Mouse (Mus musculus): Measurements from ENCODE around the gene Psma7. TPM values are rescaled to one million over a fixed set of nuclear protein-coding genes. Genes with fewer than 3 reads are reported as not detected.

Psma7 gene
- polyA plus RNA-seq, 3 experiments from 2014 or later, result 448 to 507 (median 458) TPM

DNA sequence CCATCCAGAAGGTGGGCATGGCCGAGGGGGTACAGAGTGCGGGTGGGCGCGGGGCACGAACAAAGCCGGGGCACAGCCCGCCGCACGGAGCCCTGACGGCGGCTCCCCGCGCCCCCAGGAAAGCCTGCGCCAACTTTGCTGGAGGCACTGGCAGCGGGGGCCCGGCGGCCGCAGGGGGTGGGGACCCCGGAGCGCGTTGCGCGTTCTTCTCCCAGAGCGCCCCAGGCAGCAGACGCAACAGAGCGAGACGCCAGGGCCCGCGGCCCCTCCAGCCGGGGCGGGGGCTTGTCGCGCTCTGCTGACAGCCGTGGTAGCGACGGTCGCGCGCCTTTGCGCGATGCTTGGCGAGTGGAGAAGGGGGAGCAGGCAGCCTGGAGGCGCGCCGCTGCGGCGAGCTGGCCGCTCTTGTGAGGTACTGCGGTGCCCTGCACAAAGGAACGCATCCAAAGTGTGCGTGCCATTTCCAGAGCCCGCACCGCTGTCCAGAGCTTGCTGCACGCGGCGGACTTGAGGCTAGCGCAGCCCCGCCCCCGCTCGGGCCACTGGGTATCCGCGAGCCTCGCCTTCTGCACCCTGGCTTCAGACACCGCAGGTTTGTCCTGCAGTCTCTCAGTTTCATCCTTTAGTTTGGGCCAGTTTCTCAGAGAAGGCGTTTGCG, 754 bp upstream of the Psma7 start:
- peak; percentile 14 for ATAC-seq

DNA sequence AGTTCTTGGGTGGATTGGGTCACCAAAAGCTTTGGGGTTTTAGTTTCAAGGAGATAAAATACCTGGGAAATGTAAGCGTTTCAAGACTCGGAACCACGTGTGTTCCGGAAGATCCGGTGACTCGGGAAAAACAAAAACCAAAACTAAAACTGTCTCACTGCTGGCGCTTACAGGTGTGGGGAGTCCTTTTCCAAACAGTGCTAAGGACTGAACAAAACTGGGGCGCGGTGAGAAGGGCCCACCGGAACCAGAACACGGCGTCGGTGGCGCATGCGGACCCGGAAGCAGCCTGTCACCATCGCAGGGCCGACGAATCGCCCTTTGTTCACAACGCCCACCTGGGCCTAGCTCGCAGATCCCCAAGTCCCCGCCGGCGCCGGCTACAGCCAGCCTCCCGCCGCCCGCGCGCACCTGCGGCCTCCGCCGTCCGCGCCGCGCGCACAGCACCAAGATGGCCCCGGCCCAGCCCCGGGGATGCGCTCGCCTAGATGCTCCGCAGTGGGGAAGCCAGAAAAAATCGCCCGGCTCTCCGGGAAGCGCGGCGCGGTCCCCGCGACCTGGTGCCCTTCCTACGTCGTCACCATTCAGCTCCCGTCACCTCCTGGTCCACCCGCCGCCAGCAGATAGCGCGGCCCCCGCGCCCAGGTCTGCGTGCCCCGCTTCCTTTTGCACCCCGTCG, 517 bp downstream of the Psma7 start:
- ATAC-seq, result peak; percentile 35

DNA sequence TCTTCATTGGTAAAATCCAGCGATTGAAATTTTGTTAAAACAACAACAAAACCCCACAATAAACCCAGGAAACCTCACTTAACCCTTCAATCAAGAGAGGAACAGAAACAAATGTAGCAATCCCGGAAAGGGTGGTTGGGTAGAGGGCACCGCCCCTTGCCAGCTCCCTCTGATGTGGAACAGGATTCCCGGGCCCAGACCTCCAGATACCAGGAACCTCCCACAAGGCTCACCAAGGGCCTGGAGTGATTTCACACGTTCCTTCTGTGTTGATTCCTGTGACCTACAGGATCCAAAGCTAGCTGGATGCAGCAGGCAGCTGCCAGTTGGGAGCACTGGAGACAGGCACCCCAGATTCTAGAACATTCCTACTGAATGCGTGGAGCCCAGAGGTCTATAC, 1.8 kb downstream of the Psma7 start:
- no peak for ATAC-seq

DNA sequence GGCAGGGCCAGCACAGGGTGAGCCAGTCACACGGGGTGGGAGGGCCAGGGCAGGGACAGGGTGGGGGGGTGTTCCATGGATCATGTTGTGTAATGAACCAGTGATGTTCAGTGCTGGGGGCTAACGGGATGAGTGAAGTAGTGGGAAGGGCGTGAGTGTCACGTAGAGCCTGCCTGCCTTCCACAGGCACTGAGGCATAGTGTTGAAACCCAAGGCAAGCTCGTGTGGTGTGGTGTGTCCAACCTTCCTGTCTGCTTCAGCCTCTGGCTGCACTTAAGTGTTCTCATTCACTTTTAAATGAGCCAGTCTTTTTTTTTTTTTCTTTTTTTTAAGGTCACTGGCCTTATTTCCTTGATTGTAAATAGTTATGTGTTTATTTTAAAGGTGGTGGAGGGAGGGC, 7.5 kb downstream of the Psma7 start:
- no peak for ATAC-seq

DNA sequence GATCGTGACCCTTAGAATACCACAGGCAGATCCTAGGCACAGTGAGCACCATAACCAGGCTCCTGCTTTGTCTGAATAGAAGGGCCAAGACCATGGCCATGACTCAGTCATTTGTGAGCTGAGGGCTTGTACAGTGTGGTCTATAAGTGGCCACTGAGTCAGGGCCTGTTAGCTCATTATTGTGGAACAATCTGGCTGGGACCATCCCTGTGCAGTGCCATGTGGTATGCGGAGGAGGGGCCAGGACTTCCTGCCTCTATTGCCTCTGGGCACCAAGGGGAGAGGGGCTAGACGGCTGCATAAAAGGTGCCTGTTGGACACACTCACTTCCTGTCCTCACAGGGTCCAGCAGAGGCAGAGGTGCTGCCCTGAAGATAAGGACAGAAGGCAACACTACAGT, 8.3 kb downstream of the Psma7 start:
- no peak for ATAC-seq

DNA sequence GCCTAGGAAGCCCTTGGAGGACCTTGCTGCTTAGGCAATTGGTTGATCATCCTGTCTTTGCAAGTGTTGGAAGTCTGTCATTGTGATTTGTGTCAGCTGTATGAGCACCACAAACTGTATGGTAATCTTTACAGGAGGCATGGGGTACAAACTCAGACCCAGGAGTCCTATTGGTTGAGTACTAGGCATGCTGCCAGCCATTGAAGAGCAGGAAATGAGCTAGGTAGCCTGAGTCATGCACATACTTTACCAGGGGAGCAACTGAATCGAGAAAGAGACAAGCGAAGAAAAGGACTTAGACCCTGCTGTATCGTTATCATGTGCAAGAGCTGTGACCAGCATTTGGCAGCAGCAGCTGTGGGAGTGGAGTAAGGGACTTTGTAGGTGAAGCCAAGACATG, 9.3 kb downstream of the Psma7 start:
- ATAC-seq, result no peak

DNA sequence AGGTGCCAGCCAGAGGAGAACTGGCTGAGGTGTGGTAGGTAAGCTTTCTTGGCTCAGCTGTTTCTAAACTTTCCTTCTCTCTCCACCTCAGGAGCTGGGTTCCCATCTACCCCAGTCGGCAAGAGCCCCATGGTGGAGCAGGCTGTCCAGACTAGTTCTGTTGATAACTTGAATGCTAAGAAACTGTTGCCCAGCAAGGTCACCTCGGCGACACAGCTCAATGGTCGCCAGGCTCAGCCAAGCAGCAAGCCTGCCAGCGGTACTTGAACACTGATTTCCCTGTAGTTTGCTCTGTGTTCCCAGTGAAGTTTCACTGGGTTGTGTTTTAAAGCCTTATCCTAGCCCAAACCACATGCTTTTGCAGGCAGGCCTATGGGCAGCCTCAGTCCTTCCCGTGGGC, 11.0 kb downstream of the Psma7 start:
- no peak for ATAC-seq

DNA sequence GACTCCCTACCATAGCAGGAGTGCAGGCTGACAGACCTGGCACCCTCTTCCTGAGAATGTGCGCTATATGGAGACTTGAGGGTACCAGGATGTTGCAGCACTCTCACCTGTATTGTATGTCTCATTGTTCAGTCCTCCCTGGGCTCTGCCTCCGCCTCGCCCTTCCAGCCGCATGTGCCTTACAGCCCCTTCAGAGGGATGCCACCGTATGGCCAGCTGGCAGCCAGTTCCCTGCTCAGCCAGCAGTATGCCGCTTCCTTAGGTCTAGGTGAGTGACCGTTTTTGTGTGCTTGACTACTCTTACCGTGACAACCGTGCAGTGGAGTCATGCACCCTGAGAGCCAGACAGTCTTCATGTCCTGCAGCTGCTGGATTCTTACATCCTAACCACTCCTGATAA, 14.5 kb downstream of the Psma7 start:
- no peak for ATAC-seq

DNA sequence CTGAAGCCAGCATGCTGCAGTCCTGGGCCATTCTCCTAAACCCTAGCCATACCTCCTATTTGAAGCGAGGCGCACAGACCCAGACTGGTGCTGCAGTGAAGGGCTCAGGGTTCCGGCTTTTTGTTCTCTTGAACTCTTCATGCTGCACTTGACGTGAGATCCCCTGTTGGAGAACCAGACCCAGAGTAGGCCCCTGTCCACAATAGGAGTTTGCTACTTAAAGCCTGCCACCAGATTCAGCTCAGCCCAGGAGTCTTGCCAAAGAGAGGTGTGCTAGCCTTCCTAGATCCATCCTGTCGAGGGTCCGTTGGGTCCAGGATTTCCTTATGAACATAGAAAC, 16.4 kb downstream of the Psma7 start:
- no peak for ATAC-seq

DNA sequence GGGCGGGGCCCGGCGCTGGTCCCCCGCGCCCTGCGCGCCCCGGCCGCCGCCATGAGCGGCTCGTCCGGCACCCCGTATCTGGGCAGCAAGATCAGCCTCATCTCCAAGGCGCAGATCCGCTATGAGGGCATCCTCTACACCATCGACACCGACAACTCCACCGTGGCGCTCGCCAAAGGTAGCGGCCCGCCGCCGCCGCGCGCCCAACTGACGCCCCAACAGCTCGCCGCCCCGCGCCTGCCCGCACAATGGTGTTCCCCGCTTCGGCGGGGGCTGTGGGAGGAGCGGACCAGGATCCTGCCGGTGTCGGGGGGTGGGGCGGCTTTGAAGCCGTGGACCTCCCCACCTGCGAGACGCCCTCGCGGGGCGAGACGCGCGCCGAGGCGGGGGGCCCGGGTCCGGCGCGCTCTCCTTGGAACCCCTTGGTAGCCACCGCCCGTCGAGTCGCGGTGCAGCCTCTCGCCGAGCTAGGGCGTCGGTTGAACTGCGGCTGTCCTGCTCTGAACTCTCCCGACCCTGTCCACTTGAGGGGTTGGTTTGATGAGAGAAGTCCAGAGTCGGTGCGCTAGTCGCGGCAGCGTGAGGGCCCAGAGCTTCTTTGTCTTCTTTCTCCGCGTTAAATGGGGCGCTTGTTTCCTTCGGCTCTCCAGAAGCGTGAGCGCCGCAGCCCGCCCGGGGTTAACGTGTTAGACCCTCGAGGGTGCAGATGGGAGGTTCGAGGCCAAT, 16.9 kb downstream of the Psma7 start:
- ATAC-seq, result peak; percentile 11

DNA sequence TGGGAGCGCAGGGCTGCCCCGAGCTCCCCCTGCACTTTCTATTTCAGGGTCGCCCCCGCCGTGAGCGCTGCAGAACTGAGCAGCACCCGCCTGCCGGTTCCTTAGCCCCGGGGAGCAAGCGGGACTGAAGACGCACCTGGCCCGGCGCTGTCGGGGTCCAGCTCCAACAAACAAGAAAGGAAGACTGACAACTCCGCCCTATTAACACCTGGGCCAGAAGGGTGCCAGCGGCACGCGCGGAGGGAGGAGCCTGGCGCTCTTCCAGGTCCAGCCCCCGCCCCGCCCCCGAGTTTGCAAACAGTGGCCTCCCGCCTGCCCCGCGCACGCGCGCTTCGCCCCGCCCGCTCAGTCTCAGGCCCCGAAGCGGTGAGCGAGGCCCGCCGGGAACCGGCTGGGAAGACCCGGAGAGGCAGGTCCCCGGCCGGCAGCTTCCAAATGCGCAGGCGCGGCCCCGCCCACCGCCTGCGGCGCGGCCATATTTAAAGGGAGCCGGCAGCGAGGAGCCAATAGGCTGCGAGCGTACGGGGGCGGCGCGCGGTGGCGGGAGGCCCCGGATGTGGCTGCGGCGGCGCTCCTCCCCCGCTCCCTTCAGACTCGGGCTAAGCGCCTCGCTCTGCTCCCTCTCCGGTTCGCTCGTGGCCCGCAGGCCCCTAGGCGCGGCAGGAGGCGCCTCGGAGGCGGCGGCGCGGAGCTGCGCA, 17.7 kb downstream of the Psma7 start, which contains the start of gene Lsm14b:
TSS of gene Lsm14b (plus strand) at position 587 of the 698 bp plus-strand sequence.
- peak; percentile 91 for ATAC-seq

DNA sequence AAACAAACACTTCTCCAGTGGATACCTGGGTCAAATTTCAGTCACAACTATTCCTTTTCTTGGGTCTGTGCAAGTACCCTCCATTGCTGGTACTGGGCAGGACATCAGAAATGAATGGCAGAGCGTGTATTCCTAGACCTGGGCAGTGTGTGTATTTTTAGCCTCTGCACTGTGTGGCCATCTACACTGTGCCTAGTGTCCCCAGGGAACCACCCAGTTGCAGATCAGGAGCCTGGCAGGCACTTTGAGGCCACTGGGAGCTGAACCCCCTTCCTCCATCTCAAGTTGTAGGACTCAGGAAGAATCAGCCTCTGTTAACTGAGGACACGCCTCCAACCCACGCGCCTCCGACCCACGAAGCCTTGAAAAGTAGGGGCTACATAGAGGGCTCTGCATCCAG, 19.5 kb downstream of the Psma7 start:
- ATAC-seq, result no peak

DNA sequence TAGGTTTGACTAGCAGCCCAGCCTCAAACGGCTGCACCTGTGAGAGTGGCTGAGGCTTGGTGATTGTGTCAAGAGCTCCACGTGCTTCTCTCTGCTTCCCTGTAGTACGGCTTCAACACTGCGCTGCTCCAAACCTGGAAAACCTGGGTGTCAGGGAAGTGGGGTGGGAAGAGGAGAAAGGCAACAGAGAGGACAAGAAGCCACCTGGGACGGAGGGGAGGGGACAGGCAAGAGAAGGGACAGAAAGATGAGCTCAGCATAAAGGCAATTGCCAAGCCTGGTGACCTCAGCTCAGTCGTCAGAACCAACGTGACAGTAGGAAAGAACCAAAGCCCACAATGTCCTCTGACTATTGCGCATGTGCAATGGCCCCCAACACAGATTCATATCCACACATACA, 21.3 kb downstream of the Psma7 start:
- ATAC-seq, result no peak

DNA sequence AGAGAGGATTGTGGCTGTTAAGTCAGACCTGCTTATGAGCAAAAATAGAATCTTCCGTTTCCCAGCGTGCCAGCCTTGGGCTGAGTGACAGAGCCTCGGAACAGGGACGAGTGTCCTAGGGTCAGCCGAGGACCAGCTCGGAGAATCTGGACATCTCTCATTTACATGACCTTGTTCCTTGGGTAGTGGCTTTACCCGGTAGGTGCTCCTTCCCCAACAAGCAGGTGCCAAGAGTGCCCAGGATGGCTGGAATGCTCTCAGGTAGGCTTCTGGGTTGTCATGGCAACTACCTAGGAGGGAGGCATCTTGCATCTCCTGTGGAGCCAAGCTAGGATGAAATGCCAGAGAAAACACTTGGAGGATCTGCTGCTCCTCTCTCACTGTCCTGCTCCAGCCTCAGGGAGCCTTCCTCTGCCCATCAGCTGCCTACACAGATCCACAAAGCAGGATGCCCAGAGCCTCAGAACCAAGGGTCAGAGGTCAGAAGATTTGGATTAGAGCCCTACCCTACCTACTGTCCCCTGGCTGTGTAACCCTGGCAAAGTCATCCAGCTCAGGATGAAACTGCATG, 22.1 kb downstream of the Psma7 start:
- ATAC-seq, result no peak

DNA sequence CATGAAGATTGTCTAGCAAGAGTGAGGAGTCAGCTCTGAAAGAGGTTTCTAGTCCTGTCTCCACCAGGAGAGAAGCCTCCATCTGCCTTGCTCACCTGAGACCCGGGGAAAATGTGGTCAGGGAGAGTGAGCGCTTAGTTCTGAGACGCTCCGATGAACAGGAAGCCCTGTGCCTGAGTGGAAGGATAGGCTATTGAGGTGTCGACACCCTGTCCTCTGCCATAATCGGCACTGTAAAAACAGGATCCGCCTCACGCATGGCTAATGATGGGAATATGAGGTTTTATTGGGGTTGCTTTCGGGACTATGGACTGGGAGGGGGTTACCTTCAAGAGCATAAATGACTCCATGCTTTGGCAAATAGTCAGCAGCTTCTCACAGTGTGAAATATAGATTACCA, 23.7 kb downstream of the Psma7 start:
- ATAC-seq, result no peak

DNA sequence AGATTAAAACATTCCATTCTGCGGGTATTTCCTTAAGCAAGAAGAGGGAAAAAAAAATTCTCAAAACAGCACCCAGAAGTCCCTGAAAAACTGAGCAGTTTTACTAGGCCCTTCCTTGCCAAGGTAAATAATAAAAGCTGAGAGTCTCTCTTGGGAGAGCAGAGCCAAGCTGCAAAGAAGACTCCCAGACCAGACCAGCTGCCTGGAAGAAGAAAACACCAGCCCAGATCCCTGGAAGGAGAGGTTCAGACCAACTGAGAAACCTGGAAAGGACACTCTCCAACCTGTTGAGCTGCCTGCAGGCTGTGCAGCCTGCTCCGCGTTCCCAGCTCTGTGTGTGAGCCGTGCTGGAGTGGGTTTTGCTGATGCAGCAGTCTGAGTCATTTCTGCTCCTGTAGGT, 24.6 kb downstream of the Psma7 start:
- no peak for ATAC-seq

DNA sequence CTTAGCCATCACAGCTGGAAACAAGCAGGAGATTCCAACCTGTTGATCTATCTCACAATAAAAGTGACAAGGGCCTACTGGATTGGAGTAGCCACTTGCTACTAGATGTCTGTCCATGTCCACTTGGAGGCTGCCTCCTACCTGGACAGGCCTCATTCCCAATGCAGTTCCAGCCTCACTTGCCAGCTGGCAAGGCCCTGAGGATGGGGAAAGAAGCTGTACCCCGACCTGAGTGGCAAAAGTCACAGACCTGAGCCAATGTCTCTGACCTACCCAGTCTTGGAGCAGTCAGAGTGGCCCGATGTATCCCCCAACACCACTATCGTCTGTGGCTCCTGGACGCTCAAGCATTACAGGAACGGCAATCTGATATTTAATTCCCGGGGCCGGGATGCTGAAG, 28.5 kb downstream of the Psma7 start:
- ATAC-seq, result no peak

DNA sequence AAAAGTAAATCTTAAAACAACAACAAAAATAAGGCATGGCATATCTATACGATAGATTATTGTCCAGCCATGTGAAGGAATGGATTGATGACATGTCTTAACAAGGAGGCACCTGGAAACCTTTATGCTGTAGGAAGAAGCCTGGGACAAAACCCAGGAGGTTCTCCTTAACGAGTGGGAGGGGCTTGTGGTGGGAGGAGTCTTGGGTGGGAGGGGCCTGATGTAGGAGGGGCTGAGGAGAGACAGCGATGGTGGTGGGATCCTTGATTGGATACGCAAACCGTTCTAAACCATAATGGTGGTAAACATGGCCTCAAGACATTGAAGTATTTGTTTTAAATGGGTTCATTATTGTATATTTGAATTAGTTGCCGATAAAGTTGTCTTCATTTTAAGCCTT, 30.9 kb downstream of the Psma7 start:
- ATAC-seq, result no peak

DNA sequence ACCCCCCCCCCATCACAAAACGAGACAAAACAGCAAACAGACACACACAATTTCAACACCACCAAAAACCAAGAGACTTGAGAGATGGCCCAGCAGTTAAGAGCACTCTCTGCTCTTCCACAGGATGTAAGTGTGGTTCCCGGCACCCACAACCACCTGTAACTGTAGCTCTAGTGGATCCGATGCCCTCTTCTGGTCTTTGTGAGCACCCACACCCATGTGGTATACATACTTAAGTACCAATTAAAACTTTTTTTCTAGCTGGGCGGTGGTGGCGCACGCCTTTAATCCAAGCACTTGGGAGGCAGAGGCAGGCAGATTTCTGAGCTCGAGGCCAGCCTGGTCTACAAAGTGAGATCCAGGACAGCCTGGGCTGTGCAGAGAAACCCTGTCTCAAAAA, 31.5 kb downstream of the Psma7 start:
- no peak for ATAC-seq

DNA sequence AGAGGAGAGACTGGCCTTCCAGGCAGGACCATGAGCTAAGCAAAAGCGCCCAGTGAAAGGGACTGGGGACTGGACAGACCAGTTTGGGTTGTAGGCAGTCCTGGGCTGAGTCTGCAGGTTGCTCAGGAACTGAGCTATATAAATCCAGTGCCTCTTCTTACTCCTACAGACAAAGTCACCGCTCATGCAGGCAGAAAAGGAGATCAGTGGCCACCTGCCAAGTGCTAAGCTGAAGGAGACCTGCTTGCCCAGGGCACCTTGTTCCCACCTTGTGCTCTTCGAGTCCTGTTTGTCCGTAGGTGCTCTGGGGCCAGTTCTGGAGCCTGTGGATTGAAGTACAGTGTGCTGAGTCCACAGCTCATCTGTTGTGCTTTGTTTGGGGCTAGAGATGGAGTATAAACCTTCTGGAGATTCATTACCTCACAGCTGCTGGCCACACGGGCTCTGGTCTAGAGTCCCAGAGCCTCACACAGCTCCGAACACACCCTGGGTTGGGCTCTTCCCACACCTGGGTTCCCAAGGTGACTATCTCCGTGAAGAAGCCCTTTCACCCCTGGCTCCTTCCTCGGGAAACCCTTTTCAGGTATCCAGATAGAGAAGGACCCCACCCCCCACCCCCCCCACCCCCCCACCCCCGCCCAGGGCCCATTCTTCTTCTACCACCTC, 35.7 kb downstream of the Psma7 start:
- ATAC-seq, result no peak

DNA sequence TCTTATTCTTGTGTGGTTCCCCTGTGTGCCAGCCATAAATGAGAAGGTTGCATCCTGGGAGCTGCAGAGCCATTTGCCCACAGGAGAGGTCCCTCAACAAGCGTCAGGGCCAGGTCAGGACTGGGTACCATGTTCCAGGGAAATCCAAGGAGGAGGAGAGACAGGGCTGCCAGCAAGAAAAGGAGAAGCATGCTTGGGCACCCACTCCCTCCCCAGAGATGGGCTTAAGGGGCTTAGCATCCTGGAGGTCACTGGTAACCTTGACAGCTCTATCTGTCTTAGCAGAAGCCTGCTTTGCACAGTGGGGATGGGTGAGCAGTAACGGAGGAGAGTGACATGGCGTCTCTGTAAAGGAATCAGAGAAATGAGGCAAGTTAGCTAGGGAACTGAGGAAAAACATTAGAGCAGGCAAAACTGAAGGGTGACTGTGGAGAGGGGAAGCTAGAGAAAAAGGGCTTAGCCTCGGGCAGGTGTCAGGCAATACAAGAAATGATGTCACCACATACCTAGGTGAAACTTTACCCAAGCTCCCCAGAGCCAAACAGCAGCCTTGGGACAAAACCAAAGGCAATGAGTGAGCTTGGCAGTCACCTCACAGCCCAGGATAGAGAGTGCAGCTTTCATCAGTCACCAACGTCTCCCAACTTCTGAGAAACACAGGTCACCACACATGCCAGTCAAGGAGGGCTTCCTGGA, 36.4 kb downstream of the Psma7 start:
- ATAC-seq, result no peak

DNA sequence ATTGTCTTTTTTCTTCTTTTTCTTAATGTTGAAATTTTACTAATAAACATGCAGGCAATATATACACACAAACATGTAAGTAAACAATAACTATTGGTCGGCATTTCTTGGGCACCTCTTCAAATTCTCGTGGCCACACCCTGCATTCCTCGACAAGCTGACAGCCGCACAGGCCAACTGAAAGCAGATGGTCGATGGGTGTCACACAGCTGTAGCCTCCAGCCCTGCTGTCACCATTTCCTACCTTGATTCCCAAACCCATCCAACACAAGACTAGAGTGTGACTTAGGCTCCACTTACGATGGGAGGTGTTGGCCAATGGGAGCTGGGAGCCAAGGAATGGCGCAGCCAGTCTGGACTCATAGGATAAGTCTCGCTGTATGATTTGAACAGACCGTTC, 40.6 kb downstream of the Psma7 start:
- no peak for ATAC-seq

Measured in inflammation-experienced regulatory T-cells, adult 6 months (primary cell).